Mouse (Mus musculus) urinary bladder, postnatal 36 days (tissue): ENCODE data around the gene Rad1.
"Not testable (repeated sequence)": the region's sequence is repeated elsewhere in the genome, so short reads cannot be mapped to it uniquely, and the experiment has no call there.

Experiments used
- DNase-seq, 2 experiments: peaks; one replicate each; pipeline ENCODE4 v3.0.0; 2022; ENCODE audit warnings: low spot score in 2 of 2, mixed read lengths in 1 of 2

Rad1 gene

DNA sequence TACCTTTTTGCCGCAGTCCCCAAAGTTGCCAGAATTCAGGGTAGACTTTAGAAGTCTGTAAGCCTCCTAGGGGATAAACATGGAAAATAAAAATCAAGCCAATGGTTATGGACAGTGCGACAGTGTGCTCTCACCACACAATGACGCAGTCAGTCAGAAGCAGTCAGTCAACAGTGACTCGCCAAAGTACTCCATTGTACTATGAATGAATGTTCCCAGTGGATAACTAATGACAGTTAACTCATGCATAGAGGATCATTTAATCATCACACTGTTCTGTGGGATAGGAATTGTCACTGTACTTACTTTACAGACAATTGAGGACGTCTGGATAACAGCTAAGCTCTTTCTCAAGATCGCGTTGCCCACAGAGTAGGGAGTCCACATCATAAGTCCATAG, 29.3 kb downstream of the Rad1 start:
- DNase-seq: no peak

- DNase-seq: no peak
These were observed 40.1 kb downstream of the Rad1 start for GRCm38 (mm10) chr15:10525896-10526295.

DNA sequence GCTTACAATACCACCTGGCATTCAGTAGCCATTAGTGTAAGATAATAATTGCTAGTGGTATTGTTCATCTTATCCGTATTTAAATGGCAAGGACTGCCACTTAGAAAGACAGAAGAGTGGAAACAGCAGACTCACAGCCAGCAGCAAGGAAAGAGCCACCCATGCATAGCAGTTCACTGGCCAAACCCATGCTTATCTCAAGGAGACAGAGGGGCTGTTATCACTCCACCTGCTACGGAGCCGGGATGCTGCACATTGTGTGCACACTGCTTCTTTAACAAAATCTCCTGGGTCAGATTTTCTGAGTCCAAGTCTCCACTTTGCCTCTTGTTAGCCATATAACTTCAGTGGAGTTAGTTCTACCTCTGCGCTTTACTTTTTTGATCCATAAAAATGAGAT, 45.5 kb downstream of the Rad1 start:
- DNase-seq: no peak

DNA sequence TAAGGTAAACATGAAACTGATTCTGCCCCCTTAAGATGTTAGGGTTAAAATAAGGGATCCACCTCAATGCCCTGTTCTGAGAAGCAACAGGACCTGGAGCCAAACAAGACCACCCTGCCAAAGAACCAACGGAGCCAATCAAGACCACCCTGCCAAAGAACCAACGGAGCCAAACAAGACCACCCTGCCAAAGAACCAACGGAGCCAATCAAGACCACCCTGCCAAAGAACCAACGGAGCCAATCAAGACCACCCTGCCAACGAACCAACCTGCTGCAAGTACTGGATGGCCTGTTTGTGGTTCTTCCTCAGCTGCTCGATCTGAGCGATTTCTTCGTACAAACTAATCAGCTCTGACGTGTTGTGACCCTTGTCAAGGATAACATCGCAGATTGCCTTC, 47.5 kb downstream of the Rad1 start:
- not testable (repeated sequence) for DNase-seq

DNA sequence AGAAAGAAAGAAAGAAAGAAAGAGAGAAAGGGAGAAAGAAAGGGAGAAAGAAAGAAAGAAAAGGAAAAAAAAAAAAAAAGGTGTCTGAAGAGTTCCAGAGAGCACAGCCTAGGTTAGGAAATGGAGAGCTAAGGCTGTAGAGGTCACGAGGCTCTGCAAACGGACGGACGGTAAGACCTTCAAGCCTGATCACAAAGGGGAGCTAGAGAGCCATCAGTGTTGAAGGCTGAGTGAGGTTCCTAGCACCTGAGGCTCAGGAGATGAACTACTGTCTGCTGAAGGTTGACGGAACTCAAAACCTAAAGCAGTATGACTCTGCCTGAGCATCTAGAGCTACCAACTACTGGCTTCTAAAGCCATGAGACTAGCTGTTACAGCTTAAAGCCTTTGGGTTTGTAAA, 48.8 kb downstream of the Rad1 start:
- no peak for DNase-seq

DNA sequence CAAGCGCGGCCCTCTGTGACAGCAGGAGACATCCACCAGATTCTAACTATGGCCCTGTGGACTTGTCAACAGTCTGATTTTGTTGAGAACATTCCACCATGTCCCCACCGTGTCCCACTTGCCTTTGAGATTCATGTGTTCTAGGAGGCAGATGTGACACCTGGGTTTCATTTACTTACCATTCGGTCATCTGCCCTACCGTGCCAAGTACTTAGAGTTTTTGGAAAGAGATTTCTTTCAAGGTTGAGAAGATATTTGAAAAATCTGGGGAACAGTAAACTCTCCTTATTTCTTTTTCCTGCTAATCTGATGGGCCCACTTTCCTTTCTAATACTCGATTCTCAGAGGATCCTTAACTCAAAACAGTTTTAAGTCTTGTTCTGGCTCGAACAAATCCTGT, 50.2 kb downstream of the Rad1 start:
- no peak for DNase-seq

GRCm38 (mm10) chr15:10540271-10541088, 54.7 kb downstream of the Rad1 start:
- DNase-seq: no peak
